8 mouse cellular contexts compared by ENCODE assay signal in the genomic region with DNA sequence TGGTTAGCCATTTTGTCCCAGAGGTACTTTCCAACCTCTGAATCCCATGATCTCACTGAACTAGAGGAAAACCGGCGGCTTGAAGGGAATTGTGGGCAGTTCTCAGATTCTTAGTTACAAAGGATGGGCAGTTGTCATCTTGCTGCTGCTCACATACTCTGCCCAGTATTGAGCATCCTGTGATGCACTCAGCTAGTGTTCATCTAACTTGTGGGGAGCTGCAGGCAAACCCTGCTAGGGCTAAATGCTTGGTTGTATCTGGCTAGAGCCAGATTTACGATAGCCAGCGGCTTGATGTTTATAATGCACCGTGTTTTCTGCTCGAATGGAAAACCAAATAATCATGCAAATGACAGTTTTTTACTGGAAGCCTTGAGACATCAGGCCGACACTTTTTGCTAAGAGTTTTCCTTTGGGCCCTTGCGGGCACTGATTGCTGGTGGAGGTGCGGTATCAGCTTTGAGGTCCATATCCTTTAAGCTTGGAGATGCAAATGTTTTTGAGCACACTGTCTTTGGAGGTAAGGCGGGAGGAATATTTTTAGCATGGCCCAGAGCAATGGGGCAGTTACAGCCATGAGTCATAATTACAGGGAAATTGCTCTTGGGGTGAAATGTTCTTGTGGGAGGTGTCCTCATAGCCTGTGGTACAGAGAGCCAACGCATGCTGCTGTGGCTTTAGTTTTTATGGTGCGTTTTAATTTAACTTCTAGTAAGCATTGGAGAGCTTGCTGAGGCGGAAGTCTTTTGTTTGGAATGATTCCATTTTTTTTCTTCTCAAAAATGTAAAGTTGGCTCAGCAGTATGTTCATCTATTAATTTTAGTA. TPM values are rescaled to one million over a fixed set of nuclear protein-coding genes. Genes with fewer than 3 reads are reported as not detected.
DNase-seq lines count a peak whose midpoint lies in the region; ATAC-seq and TF ChIP-seq lines count a peak whose summit lies in the region.

No protein-coding gene starts in this region.

- H3K36me3 ChIP-seq in kidney, postnatal 0 days (ENCODE audit: insufficient read depth, low read length) = 0 out of 2 replicates have a peak, but pooled peaks cover 3% of the 10 kb centered on the region
- no peaks in the 10 kb centered on the region for H3K36me3 ChIP-seq in intestine, embryonic 16.5 days (ENCODE audit: control insufficient read depth, insufficient read depth, low read length)
- peaks cover 4% of the 10 kb centered on the region; the same call in 1 of the 2 replicates for H3K36me3 ChIP-seq in neural tube, embryonic 14.5 days (ENCODE audit: control insufficient read depth, insufficient read depth, low read length)

- peak overlapping the region; percentile 83 for H3K4me3 ChIP-seq in kidney, postnatal 0 days (replicated peaks; ENCODE audit: low read depth, low read length)
- peak overlapping the region; percentile 87 for H3K4me3 ChIP-seq in intestine, embryonic 16.5 days (ENCODE audit: low read length)
- H3K4me3 ChIP-seq in neural tube, embryonic 14.5 days (ENCODE audit: low read depth, low read length) = peak overlapping the region; percentile 82

- H3K27me3 ChIP-seq in kidney, postnatal 0 days (ENCODE audit: insufficient read depth, low read length) = no peaks in the 10 kb centered on the region
- H3K27me3 ChIP-seq in intestine, embryonic 16.5 days (replicated peaks; ENCODE audit: control insufficient read depth, insufficient read depth, low read length) = no peaks in the 10 kb centered on the region
- no peaks in the 10 kb centered on the region for H3K27me3 ChIP-seq in neural tube, embryonic 14.5 days (ENCODE audit: control insufficient read depth, insufficient read depth, low read length)

- no peaks in the 10 kb centered on the region for H3K9me3 ChIP-seq in kidney, postnatal 0 days (replicated peaks; ENCODE audit: low read length)
- H3K9me3 ChIP-seq in intestine, embryonic 16.5 days (ENCODE audit: control insufficient read depth, low read length) = no peaks in the 10 kb centered on the region
- no peaks in the 10 kb centered on the region for H3K9me3 ChIP-seq in neural tube, embryonic 14.5 days (ENCODE audit: control insufficient read depth, low read length)

- DNase-seq in kidney, postnatal 0 days (ENCODE audit: low spot score) = peak; percentile 40
- no peak for DNase-seq in kidney, postnatal 4 days
- DNase-seq in brain, adult 2 months (ENCODE audit: low read depth, low spot score) = peak; percentile 36
- no peak for DNase-seq in spleen, postnatal 4 days (ENCODE audit: low spot score in 2 of 2)
- no peak for DNase-seq in urinary bladder, postnatal 10 days (ENCODE audit: low spot score)
- DNase-seq in layer of hippocampus, adult 8-10 months (ENCODE audit: low spot score in 2 of 2) = no peak

- TF ChIP-seq CTCF in kidney, postnatal 0 days (IDR thresholded peaks at IDR 0.05; ENCODE audit: low read depth) = no peak

- H3K27ac ChIP-seq in kidney, postnatal 0 days = 0 out of 2 replicates have a peak overlapping the region, but pooled peaks have one; percentile 27
- H3K27ac ChIP-seq in intestine, embryonic 16.5 days (ENCODE audit: low read length) = no peak overlapping the region
- no peak overlapping the region for H3K27ac ChIP-seq in neural tube, embryonic 14.5 days (ENCODE audit: low read depth, low read length)

- peak overlapping the region; percentile 60 for H3K4me2 ChIP-seq in kidney, postnatal 0 days (ENCODE audit: low read length)
- peak overlapping the region; percentile 59 for H3K4me2 ChIP-seq in intestine, embryonic 16.5 days (ENCODE audit: low read depth, low read length)
- peak overlapping the region; percentile 75 for H3K4me2 ChIP-seq in neural tube, embryonic 14.5 days (ENCODE audit: low read depth, low read length)

- H3K4me1 ChIP-seq in kidney, postnatal 0 days (replicated peaks; ENCODE audit: insufficient read depth, low read length) = peaks cover 10% of the 10 kb centered on the region; the same call in 1 of the 2 replicates
- peaks cover 19% of the 10 kb centered on the region for H3K4me1 ChIP-seq in intestine, embryonic 16.5 days (ENCODE audit: control insufficient read depth, insufficient read depth, low read length)
- peaks cover 27% of the 10 kb centered on the region for H3K4me1 ChIP-seq in neural tube, embryonic 14.5 days (ENCODE audit: control insufficient read depth, insufficient read depth, low read length)

- H3K9ac ChIP-seq in kidney, postnatal 0 days (ENCODE audit: low read depth, low read length) = 0 out of 2 replicates have a peak overlapping the region, but pooled peaks have one; percentile 88
- peak overlapping the region; percentile 85 for H3K9ac ChIP-seq in intestine, embryonic 16.5 days (ENCODE audit: low read depth, low read length)
- peak overlapping the region; percentile 88 for H3K9ac ChIP-seq in neural tube, embryonic 14.5 days (replicated peaks; ENCODE audit: low read depth, low read length)

- WGBS in kidney, postnatal 0 days = 31% methylated on average over 13 of the region's 13 CpGs
- 53% methylated on average over 13 of the region's 13 CpGs for WGBS in intestine, embryonic 16.5 days
- WGBS in neural tube, embryonic 14.5 days = 36% methylated on average over 13 of the region's 13 CpGs

- no peak for ATAC-seq in kidney, postnatal 0 days (replicated peaks; ENCODE audit: low FRiP score, low read depth)
- ATAC-seq in intestine, embryonic 16.5 days = no peak
- ATAC-seq in neural tube, embryonic 14.5 days (ENCODE audit: low read depth) = no peak

RNA-seq across cellular contexts. Expression of a gene that starts 1.5 kb away (rescaled TPM):
- polyA plus RNA-seq in kidney, postnatal 0 days (2015; fragmentation: Nextera tagmentation; extraction: Ambion mirVana) = 16.2 and 16.3 TPM in 2 replicates
- 2.1 and 2.2 TPM in 2 replicates for polyA plus RNA-seq in intestine, embryonic 16.5 days (2015; fragmentation: Nextera tagmentation; extraction: Ambion mirVana)
- polyA plus RNA-seq in neural tube, embryonic 14.5 days (2014; fragmentation: Nextera tagmentation; extraction: Ambion mirVana) = 11.4 and 14.5 TPM in 2 replicates
- total RNA-seq in layer of hippocampus, adult 8-10 months (2022) = 10 to 100 TPM; 40.0 to 54.5 (median 45.7) TPM

RNA-seq across cellular contexts. Expression of a gene that starts 3.7 kb away (rescaled TPM):
- 67.6 and 67.8 TPM in 2 replicates for polyA plus RNA-seq in kidney, postnatal 0 days (2015; fragmentation: Nextera tagmentation; extraction: Ambion mirVana)
- polyA plus RNA-seq in intestine, embryonic 16.5 days (2015; fragmentation: Nextera tagmentation; extraction: Ambion mirVana) = 42.7 and 44.5 TPM in 2 replicates
- 9.0 and 23.0 TPM in 2 replicates for polyA plus RNA-seq in neural tube, embryonic 14.5 days (2014; fragmentation: Nextera tagmentation; extraction: Ambion mirVana)
- 1 to 10 TPM; 7.3 to 8.4 (median 8.1) TPM for total RNA-seq in layer of hippocampus, adult 8-10 months (2022)

RNA-seq across cellular contexts. Expression of a gene that starts 28.3 kb away (rescaled TPM):
- polyA plus RNA-seq in kidney, postnatal 0 days (2015; fragmentation: Nextera tagmentation; extraction: Ambion mirVana) = 2.9 and 3.0 TPM in 2 replicates
- polyA plus RNA-seq in intestine, embryonic 16.5 days (2015; fragmentation: Nextera tagmentation; extraction: Ambion mirVana) = not detected in 2 replicates
- 0.73 and 0.92 TPM in 2 replicates for polyA plus RNA-seq in neural tube, embryonic 14.5 days (2014; fragmentation: Nextera tagmentation; extraction: Ambion mirVana)
- total RNA-seq in layer of hippocampus, adult 8-10 months (2022) = under 1 TPM in 1 of 4 experiments, not detected in 3; 0.52 TPM

RNA-seq across cellular contexts. Expression of a gene that starts 28.8 kb away (rescaled TPM):
- 61.0 and 61.3 TPM in 2 replicates for polyA plus RNA-seq in kidney, postnatal 0 days (2015; fragmentation: Nextera tagmentation; extraction: Ambion mirVana)
- polyA plus RNA-seq in intestine, embryonic 16.5 days (2015; fragmentation: Nextera tagmentation; extraction: Ambion mirVana) = 37.8 and 38.3 TPM in 2 replicates
- polyA plus RNA-seq in neural tube, embryonic 14.5 days (2014; fragmentation: Nextera tagmentation; extraction: Ambion mirVana) = 116 and 120 TPM in 2 replicates
- total RNA-seq in layer of hippocampus, adult 8-10 months (2022) = 10 to 100 TPM; 17.5 to 21.9 (median 20.8) TPM

Comparison
In these comparisons a context has a peak if more than half of its experiments do, and no peak if none do; other contexts are left out.
1. DNase-seq: peak in kidney, postnatal 0 days (single experiment) and brain, adult 2 months (single experiment); none in kidney, postnatal 4 days (0 of 2), spleen, postnatal 4 days (0 of 2), urinary bladder, postnatal 10 days (single experiment) and layer of hippocampus, adult 8-10 months (0 of 2).
2. Peak in every context shown above with its lines, with median percentiles within 50 percentile points of each other: H3K4me2 ChIP-seq, H3K4me3 ChIP-seq and H3K9ac ChIP-seq.